Mouse (Mus musculus): ENCODE data around the gene Trpm6.

Gene Trpm6

DNA sequence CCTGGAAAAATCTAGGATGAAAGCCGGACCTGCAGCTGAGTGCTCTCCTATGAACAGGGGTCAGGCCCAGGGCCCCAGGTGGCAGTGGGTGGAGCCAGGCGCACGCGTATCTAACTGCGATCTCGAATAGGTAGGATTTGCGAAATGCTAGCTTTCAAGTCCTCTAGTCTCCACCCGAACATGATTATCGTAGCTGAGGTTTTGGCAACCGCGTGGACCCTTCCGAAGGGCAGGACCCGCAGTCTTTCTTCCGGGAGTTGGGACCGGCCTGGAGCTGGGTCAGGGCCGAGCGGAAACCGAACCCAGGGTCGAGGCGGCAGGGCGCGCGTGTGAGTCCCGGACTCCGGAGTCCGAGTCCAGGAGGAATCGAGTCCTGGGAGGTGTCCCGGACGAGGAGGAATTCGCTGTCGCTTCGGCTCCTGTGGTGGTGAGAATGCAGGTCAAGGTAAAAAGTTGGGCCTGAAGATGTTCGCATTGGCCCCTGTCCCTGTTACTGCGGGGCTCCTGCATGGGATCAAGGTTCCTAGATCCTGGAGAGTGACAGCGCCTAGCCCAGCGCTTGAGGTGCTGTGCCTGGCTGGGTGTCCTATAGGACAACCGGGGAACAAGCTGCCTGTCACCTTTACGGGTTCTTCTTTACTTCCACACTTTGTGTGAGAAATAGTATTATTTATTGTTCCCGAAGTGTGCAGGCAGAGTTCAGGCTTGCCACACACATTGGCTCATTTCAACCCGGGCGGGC lies at the start of gene Trpm6:
Gene Trpm6, plus strand, starts transcription at position 386 of the 742 bp plus-strand sequence.
- no peak for DNase-seq

DNA sequence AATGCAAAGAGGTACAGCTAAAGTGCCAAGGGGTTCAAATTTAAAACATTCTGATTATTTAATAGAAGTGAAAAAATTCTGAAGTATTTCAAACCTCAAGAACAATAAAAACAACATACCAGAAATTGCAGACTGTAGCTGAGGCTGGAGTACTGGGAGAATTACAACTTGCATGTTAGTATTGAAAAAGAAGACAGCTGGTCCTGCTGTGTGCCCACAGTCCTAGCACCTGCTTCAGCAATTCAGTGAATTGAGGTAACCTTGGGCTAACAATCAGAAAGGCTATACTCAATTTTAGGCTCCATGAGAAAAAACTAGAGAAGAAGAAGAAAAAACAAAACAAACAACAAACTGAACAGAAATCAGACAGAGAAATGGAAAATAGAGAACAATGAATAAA lies 41.7 kb upstream of the Trpm6 start:
- peak; percentile 59 for DNase-seq

DNA sequence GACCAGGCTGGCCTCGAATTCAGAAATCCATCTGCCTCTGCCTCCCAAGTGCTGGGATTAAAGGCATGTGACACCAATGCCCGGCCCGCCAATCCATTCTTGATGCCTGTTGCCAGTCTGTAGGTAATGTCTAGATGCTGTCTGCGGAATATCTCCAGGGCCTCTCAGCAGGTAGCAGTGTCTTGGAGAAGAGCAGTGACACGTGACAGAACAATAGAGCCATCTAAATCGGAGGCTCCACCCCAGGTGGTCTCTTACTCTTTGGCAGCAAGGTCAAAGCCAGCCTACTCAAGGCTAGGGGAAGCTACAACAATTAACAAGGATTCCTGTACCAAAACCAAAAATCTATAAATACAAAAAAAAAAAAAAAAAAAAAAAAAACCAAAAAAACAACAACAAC lies 38.9 kb upstream of the Trpm6 start:
- no peak for DNase-seq

DNA sequence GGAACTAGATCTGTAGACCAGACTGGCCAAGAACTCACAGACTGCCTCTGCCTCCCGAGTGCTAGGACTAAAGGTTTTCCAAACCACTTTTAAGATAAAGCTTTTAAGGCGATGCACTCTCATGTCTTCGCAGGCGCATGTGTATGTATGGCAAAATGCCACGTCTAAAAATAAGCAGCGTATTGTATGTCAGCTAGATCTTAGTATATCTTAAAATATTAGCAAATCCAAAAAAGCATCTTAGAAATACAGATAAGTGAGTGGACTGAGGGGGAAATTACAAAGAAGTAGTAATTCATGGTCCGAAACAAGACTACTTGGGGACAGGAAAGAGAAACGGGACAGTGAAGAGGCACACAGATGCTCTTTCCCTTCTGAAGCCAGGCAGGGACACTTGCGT lies 38.2 kb upstream of the Trpm6 start:
- peak; percentile 42 for DNase-seq

DNA sequence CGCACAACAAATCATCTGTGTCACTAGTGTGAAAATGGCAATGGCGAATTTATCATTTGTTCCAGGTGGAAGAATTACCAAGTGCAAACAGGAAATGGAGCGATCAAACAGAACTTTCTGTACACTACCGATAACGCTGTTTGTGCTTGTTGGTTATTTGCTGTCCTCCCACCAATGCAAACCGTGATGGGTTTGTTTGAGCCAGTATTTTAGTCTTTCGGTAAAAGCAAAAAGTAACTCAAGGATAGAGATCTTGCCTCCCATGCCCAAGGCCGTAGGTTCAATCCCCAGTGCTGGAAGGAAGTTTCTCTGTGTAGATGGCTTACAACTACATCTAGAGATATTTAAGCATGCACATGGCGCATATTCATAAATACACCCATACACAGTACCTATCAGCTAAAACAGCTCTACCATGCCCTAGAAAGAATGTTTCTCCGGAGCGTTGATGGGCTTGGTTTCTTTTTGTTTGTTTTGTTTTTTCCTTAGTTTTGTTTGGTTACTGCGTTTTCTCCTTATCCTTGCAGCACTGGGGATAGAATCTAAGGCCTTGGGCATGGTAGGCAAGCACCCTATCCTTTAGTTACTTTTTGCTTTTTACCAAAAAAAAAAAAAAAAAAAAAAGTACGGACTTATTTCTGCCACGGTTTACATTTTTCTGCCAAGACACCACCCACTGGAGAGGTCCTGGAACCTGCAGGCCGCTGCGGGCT lies 37.5 kb upstream of the Trpm6 start:
- DNase-seq, result peak; percentile 35

DNA sequence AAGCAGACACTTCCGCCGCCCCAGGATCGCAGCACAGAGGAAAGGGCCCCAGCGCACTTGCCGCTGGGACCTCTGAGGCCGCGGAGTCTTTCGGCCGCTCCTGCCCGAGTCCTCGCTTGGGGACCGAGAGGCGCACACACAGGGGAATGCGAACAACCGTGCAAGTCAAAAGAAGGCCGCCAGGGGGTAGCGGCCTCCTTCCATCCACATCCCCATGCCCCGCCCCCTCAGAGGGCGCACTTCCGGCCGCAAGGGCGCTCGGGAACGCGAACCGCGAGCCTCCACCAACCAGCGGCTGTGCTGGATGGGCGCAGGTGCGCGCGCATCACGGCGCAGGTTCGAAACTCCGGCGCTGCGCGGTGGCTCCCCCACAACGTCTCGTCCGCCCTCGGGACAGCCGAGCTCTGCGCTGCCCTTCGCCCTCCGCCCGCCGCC lies 36.9 kb upstream of the Trpm6 start, which contains the start of gene D030056L22Rik:
Gene D030056L22Rik, plus strand, starts transcription at position 328 of the 435 bp plus-strand sequence.
- DNase-seq, result peak; percentile 97

DNA sequence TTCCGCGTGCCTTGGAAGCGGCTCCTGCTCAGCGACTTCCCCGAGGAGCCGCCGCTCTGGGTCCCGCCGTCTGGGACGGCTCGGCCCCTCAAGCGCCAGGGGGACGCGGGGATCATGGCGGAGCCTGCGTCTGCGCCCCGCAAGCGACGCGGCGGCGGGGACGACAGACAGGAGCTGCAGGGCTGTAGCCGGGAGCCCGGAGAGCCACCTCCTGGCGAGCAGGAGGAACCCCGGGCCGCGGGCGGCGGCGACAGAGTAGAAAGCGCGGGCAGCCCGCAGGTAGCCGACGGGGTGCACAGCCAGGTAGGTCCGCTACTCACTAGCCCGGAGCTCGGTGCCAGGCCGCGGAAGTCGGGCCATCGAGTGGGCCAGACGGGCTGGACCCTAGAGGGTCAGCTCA lies 36.4 kb upstream of the Trpm6 start:
- DNase-seq, result peak; percentile 53

DNA sequence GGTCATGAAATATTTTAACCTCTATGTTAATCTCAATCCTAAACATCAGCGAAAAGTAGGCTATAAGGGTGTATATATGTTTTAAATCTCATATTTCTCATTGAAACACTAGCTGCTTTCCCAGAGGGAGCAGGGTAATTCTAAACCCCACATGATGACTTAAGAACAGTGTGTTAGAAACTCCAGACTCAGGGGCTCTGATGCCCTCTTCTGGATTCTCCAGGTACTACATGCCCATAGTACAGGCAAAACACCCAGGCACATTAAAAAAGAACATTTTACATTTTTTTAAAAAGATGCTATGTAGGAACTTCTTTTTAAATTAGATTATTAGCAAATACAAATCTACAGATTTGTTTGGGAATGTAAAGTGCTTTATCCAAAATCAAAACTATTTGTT lies 33.4 kb upstream of the Trpm6 start:
- peak; percentile 82 for DNase-seq

DNA sequence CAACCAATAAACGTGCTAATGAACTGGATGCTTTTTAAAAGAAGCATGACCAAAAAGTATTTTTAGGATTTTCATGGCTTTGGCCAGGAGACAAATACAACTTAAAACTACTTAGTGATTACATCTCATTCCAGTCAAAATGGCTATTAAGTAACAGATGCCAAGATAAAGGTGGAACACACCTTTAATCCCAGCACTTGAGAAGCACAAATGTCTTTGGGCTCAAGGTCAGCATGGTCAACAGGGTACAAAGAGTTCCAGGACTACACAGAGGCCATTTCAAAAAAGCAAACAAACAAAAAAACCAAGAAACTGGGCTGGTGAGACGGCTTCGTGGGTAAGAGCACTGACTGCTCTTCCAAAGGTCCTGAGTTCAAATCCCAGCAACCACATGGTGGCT lies 29.4 kb upstream of the Trpm6 start:
- DNase-seq, result no peak

DNA sequence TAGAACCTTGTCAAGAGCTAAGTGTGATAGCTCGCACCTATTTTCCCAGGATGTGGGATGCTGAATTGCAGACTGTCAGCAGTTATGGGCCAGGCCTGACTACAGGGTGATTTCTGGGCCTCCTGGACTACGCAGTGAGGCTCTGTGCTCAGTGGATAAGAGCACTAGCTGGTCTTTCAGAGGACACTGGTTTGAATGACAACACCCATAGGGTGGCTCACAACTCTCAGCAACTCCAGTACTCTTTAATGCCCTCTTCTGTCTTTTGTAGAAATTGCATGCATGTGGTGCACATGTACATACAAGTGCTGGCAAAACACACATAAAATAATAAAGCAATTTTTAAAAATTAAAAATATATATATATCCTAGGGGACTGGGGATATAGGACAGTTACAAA lies 24.6 kb upstream of the Trpm6 start:
- DNase-seq, result no peak

DNA sequence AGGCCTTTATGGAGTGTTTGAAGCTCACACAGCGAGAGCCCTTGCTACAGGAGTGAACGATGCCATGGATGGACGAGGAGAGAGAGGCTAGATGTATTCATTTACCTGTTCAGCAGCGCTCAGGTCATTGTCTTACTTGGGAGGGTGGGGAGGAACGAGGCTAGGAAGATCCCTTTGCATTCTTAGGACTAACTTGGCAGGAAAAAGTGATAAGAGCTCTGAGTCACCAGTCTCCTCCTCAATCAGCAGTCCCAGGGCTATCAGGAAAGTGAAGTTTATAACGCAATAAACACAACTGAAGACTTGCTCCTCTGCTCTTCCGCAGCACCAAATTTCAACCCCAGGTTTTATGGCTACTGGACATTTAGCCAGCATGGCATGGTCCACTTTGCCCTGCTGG lies 19.5 kb upstream of the Trpm6 start:
- no peak for DNase-seq

DNA sequence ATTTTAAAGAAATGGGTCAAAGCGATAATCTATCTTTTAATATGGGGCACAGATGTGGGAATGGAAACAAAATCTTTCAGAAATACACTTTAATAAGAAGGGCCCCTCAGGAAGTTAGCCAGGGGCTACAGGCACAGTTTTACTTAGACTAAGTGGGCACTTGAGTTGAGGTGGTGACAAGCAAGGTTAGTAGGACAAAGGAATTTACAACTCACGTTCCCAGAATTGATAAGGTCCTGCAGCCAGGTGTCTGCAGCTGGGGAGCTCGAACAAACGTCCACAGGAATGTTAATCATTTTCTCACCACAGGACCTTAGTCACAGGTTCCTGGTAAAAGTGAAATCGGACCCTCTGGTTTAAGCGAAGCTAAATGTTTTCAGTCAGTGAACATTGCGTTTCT lies 18.7 kb upstream of the Trpm6 start:
- no peak for DNase-seq

DNA sequence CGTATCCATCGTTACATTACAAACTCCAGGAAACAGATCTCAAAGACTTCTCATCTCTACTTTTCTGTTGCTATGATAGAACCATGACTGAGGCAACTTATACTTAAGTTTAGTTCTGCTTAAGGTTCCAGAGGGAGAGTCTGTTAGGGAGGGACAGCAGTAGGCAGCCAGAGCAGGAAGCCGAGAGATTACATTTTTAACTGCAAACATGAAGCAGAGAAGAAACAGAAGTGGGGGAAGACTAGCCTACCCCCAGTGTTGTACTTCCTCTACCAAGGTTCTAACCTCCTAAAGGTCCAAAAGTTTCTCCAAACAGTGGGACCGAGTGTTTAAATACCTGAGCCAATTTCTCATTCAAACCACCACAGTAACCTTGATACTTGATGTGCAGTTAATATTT lies 13.9 kb upstream of the Trpm6 start:
- no peak for DNase-seq

DNA sequence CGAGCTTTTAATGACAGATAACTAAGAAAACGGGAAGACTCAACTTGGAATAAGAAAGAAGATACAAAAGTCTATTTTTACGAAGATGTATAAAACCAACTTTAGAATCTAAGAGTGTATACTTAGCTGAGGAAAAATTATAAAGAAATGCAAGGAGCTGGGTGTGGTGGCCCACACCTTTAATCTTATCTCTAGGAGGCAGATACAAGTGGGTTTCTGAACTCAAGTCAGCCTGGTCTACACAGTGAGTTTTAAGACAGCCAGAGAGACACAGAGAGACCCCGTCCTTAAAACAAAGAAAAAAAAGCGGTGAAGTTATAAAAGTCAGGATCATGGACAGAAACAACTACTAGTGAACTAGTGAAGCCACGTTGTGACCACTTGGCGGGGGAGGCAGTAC lies 10.6 kb upstream of the Trpm6 start:
- no peak for DNase-seq

DNA sequence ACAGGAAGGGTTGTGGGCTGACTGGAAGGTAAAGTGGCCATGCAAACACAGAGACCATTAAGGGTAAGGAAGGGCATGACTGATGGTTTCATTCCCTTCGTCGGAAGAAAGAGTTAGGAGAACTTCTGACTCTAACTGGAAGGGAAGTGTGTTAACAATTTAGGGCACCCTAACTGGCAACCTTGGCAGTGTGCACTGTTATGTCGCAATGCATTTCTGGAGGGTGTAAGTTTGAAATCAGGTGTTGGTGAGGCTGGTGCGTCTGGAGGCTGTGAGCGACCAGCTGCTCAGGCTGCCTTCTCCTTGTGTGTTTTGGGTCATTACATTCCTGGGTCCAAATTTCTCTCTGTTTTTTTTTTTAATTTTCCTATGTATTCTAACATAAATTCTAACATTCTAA lies 5.8 kb upstream of the Trpm6 start:
- no peak for DNase-seq

DNA sequence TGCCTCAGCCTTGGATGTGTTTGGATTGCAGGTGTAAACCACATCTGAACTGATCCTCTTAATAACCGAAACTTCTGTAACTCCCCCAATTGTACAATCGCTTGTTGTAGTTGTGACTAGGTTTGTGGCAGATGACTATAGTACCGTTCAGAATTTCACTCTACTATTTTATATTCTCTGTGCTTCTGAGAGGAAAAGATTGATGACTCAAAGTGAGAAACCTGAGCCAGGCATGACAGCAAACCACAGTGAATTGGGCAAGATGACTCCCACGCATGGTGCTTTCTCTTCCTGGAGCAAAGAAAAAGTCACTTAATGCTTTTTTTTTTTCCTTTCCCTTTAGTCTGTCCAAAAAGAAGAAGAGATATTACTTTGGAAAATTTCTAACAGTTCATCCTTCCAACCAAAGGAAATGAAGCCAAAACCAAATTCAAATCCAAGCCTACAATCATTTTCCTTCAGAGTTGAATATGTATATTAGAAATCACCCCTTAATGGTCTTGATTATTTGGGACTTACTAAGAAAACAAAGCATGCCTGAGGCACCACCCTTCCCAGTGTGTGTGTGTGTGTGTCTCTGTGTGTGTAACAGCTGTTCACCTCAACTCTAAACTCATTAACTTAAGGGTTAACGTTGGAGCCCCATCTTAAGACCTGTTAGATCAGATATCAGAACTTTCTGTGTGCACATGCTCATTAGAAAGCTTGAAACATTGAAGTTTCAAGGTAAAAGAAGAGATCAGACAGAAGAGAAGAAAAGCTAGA lies 3.0 kb upstream of the Trpm6 start:
- DNase-seq, result no peak

DNA sequence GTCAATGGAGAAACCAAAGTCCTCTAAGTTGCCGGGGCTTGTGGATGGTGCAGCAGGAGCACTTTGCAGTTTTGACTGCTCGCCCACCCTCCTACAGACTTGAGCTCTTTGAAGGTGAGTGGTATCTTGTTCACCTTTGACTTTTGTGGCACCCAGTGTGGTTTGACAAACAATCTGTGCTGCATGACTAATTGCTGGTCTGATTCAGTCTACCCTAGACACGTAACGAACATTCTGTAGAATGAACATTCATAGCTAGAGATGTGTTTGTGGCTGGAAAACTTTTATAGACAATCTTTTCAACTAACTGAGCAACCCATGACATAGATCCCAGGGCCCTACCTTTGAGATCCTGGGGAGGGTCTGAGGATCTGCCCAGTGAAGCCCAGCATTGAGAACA lies 2.4 kb upstream of the Trpm6 start:
- DNase-seq, result no peak

DNA sequence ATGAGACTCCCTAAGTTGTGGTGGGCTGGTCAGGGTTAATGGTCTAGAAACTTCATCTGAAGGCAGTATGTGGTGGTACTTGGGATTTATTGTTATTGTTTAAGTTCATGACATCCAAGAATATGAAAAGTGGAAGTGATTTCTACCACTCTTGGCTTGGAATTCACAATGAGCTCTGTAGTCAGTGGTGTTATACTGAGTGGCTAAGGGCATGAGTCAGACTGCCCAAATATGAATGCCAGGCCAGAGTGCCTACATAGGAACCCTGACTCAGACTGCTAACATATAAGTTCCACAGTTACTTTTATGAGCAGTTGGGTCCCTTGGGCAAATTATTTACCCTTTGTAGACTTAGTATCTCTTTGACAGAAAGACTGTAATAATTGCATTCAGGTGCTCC lies 7.4 kb downstream of the Trpm6 start:
- DNase-seq, result no peak

DNA sequence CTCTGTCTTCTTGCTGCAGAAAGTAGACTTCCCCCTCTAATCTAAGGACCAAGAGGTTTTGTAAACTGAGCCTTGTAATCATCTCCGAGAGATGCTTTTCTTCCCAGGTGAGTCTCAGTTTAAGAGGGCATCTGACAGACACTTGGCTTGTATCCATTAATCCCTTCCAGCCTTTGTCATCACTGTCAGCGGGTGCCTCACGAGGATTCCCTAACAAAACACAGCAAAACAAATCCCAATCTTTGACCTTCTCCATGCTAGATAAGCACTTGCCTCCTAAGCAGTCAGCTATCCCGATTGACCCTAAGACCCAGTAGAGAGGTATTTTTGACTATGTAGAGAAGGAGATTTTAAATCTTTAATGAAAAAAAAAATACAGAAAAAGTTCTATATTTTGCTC lies 7.9 kb downstream of the Trpm6 start:
- DNase-seq, result no peak

DNA sequence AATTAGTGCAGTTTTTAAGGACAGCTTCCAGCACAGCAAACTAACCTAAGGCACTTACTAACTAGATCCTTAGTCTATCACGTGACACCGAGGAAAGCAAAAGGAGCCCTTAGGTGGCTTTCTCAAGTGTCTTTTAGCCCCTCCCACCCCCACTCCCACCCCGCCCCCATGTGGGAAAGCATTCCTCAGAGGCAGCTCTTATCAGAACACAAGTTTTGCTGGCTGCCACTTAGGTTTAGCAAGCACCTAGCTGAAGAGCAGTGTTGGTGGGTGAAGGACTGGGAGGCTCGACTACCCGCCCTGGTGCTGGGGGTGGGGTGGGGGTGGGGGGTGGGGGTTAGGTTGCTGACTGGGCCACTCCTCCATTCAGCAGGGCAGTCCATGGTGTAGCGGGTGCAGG lies 8.5 kb downstream of the Trpm6 start:
- DNase-seq, result no peak

DNA sequence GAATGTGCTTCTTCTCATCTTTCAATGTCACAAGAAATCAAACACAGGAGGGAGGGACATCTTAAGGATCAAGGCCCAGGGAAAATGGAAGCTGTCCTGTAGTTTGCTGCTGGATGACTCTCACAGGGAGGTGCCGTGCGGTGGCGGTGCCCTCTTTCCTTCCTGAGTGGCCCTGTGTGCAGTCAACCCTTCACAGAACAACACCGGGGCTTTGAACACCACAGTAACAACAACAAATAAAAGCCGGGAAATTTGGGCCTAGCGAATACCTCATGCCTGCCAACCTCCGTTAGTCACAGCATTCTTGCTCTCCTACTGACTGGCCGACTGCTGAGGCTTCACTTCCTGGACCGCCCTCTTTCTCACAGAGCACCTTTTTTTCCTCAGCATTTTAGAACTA lies 9.1 kb downstream of the Trpm6 start:
- no peak for DNase-seq

DNA sequence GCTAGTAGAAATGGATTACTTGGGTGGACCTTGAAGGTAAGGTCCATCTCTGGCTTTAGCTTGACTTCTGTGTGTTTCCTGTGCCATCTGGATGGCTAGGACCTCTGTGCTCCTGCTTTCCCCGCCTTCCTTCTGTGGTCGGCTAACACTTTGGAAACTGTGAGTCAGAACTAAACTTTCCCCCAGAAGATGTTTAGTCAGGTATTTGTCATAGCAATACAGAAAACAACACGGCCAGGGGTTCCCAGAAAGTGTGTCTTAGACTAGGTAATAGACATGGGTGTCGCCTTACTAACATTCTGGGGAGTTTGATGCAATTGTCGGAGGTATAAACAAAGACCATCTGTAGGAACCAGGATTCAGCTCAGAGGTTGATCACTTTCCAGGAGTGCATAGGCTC lies 16.6 kb downstream of the Trpm6 start:
- DNase-seq, result no peak

DNA sequence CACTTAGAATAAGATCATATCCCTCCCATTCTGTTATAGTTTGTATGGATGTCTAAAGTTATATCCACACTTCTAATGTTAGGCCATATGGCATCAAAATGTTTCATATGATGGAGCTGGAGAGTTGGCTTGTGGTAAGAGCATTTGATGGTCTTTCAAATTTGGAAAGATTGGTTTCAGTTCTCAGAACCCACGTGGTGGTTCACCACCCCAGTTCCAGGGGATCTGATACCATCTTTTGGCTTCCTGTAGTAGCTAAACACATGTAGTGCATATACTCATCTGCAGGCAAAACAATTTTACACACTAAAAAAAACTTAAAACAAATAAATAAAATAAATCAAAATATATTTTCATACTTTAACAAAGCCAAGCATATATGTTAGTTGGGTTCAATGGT lies 21.3 kb downstream of the Trpm6 start:
- DNase-seq, result no peak

DNA sequence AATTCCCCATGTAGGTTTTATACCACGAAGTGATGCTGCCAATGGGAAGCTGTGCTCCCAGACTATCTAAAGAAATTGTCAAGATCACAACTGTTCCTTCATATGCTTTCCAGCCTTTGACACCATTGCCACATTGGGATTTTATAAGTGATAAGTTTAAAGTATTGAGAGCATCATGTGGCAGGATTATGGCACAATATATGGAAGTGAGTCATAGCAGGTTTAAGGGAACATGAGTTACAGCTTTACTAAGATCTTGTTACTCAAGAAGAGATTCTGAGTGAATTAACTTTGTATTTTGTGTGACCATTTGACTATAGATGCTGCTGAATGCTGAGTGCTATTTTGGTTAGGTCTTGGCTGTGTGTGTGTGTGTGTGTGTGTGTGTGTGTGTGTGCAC lies 21.8 kb downstream of the Trpm6 start:
- DNase-seq, result no peak
